Mouse (Mus musculus) colon, adult 2 months (tissue): Measurements from ENCODE around the gene Mbtps2. TPM values are rescaled to one million over a fixed set of nuclear protein-coding genes. Genes with fewer than 3 reads are reported as not detected.

Source experiments
- polyA plus RNA-seq: library from polyadenylated mRNA; depleted of rRNA; stranded (reverse); fragments of >200 nt; gene quantifications from 2 replicates; pipeline ENCODE4 v1.2.3, GENCODE M21; 2012; rRNA removed

The Mbtps2 gene
- polyA plus RNA-seq: 3.4 and 4.0 TPM in 2 replicates

DNA sequence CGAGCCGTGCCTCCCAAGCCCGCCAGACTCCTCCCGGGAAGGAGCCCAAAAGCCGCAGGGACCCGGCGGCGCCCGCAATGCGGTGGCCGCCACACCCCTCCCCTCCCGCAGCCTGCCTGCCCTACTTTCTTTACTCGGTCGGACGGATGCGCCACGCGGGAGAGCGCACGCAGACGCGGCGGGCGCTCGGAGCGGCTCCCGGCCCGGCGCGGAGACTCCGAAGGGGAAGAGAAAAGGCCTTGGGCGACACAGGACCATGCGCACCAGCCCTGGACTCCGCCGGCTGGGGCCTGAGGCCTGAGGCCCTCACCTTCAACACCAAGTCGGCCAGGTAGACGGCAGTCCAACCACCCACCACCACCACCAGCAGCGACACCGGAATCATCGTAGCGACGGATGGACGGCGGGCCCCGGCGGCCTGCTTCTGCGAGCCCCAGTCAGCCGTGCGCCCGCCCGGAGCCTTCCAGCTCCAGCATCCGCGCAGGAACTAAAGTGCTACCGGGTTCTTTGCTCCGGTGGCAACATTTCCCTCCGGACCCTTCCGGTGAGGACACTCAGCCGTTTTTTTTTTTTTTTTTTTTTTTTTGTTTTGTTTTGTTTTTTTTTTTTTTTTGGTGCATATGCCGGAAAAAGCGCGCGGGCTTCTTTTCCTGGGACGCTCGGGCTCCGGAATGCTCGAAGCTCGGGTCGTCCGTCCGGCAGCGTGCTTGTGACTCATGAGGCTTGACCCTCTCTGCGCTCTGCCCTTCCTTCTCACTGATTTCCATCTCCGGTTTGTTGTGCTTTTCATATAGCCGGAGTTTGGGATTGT lies at the start of gene Mbtps2:
Mbtps2 (minus strand) TSS at position 530 of the 811 bp plus-strand sequence.

DNA sequence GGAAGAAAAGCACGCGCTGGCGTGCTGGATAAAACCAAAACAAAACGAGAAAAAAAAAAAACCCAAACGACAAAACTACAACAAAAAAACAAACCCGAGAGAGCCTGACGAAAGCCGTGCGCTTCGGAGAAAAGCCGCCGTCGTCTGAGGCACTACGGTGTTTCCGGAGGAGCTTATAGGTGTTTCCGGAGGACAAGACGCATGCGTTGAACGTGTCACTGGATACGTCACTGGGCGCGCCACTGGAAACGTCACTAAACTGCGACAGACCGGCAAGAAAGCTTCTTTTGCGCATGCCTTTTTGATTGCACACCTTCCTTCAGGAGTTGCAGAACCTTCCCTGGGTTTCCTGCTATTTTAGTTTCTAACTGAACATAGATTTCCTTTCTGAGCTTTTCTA lies 29.7 kb downstream of the Mbtps2 start, which contains the start of gene Yy2:
Yy2 (minus strand) TSS at position 146 of the 400 bp plus-strand sequence.

DNA sequence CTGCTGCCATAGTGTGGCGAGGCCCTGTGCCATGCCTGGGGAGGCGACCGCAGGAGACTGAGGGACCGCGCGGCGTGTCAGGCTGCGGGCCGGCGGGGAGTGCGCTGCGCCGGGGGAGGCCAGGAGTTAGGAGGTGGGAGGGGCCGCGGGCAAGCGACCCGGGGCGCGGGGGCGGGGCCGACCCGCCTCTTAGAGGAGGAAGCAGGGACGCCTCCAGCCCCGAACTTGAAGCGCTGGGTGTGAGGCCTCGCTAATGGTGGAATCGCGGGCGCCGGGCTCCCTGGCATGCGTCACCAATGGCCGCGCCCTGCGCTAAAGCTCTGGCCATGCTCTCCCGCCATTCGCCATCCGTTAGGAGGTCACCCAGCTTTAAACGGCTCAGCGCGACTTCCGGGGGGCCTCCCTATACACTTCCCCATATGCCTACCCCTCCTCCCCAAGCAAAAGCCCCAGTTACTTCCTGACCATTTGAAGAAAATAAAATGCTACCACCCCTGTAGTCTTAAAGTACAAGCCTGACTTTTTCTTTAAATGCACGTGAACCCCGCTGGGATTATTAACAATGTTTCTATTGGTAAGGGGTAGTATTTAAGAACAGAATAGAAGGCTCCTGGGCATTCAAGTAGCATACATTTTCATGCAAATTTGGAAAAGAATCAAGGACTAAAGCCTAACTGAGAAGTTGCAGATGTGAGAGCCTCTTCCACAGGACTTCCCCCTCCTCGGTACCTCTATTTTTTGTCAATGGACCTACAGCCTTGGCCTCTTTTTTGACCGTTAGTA lies 106.4 kb downstream of the Mbtps2 start, which contains the start of gene Sms:
Sms (minus strand) TSS at position 344 of the 783 bp plus-strand sequence.

Other genes starting within 250 kb of the Mbtps2 start
- gene Phex, start 183.4 kb downstream of the Mbtps2 start, polyA plus RNA-seq: not detected in 2 replicates
- gene Sms, start 106.4 kb downstream of the Mbtps2 start, polyA plus RNA-seq: 5.9 and 6.8 TPM in 2 replicates
- not detected in 2 replicates for gene Yy2, start 29.7 kb downstream of the Mbtps2 start, polyA plus RNA-seq
- gene Smpx, start 100.2 kb upstream of the Mbtps2 start, polyA plus RNA-seq: 0.59 and 1.1 TPM in 2 replicates
- not detected in 2 replicates for gene Klhl34, start 219.7 kb upstream of the Mbtps2 start, polyA plus RNA-seq